Mouse (Mus musculus): ENCODE data around the gene Afmid. TPM values are rescaled to one million over a fixed set of nuclear protein-coding genes. Genes with fewer than 3 reads are reported as not detected.

Afmid gene
- polyA plus RNA-seq, 1 experiment: 19.2 TPM

DNA sequence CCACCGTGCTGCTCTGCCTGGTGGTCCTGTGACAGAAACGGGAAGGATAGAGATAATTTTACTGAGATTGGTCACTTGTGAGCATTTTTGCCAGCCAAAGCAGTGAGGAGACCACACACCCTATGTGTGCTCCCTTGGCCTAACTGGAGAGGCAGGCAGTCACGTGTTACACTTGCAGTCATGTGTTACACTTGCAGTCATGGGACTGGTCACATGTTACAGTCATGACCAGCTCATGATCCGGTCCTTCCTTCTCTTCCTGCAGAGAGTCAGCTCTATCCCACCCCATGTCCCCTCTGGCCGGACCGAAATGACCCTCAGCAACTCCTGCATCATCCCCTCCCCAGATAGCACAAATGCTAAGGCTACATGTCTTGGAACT is 55.2 kb downstream of the Afmid start:
- Histone ChIP-seq H3K27me3 (ENCODE audit: control insufficient read depth, insufficient read depth, low read length) (no peaks in the 10 kb centered on the region), H3K4me3 (ENCODE audit: extremely low read depth, insufficient read depth, insufficient read length) (no peak overlapping the region), H3K36me3 (ENCODE audit: control insufficient read depth, insufficient read depth, low read length) (no peaks in the 10 kb centered on the region), H3K4me1 (ENCODE audit: control insufficient read depth, insufficient read depth, insufficient read length) (peaks cover 46% of the 10 kb centered on the region; the same call in 1 of the 2 replicates), H3K27ac (ENCODE audit: insufficient read depth, low read length) (peak overlapping the region; percentile 41; the same call in 1 of the 2 replicates)
- DNase-seq (ENCODE audit: low read depth in 1 of 2, low spot score in 2 of 2): no peak
- no peak for TF ChIP-seq POLR2A (IDR thresholded peaks at IDR 0.05; ENCODE audit: low read depth, low read length)
- no peak for TF ChIP-seq CTCF (IDR thresholded peaks at IDR 0.05; ENCODE audit: extremely low read depth, insufficient read depth, insufficient read length, insufficient replicate concordance)
- 79% methylated on average over 6 of the region's 6 CpGs for WGBS

GRCm38 (mm10) chr11:117881787-117882186 is 56.1 kb downstream of the Afmid start:
- WGBS: 9% methylated on average over 8 of the region's 8 CpGs
- Histone ChIP-seq H3K27me3 (ENCODE audit: control insufficient read depth, insufficient read depth, low read length) (no peaks in the 10 kb centered on the region), H3K4me3 (ENCODE audit: extremely low read depth, insufficient read depth, insufficient read length) (no peak overlapping the region), H3K27ac (ENCODE audit: insufficient read depth, low read length) (peak overlapping the region; percentile 41; the same call in 1 of the 2 replicates), H3K36me3 (ENCODE audit: control insufficient read depth, insufficient read depth, low read length) (no peaks in the 10 kb centered on the region), H3K4me1 (ENCODE audit: control insufficient read depth, insufficient read depth, insufficient read length) (peaks cover 46% of the 10 kb centered on the region; the same call in 1 of the 2 replicates)
- no peak for DNase-seq (ENCODE audit: low read depth in 1 of 2, low spot score in 2 of 2)
- TF ChIP-seq POLR2A (IDR thresholded peaks at IDR 0.05; ENCODE audit: low read depth, low read length) (no peak), CTCF (IDR thresholded peaks at IDR 0.05; ENCODE audit: extremely low read depth, insufficient read depth, insufficient read length, insufficient replicate concordance) (no peak)

- 100% methylated on average over 1 of the region's 1 CpGs for WGBS
- no peak overlapping the region for H3K4me3 ChIP-seq (ENCODE audit: extremely low read depth, insufficient read depth, insufficient read length)
- peaks cover 46% of the 10 kb centered on the region; the same call in 1 of the 2 replicates for H3K4me1 ChIP-seq (ENCODE audit: control insufficient read depth, insufficient read depth, insufficient read length)
- no peak overlapping the region for H3K27ac ChIP-seq (ENCODE audit: insufficient read depth, low read length)
- no peak for TF ChIP-seq CTCF (IDR thresholded peaks at IDR 0.05; ENCODE audit: extremely low read depth, insufficient read depth, insufficient read length, insufficient replicate concordance)
- TF ChIP-seq POLR2A (IDR thresholded peaks at IDR 0.05; ENCODE audit: low read depth, low read length): no peak
- no peaks in the 10 kb centered on the region for H3K27me3 ChIP-seq (ENCODE audit: control insufficient read depth, insufficient read depth, low read length)
- no peak for DNase-seq (ENCODE audit: low read depth in 1 of 2, low spot score in 2 of 2)
- no peaks in the 10 kb centered on the region for H3K36me3 ChIP-seq (ENCODE audit: control insufficient read depth, insufficient read depth, low read length)
These were observed 56.5 kb downstream of the Afmid start for GRCm38 (mm10) chr11:117882208-117882607.

- Histone ChIP-seq H3K27me3 (ENCODE audit: control insufficient read depth, insufficient read depth, low read length) (no peaks in the 10 kb centered on the region), H3K4me1 (ENCODE audit: control insufficient read depth, insufficient read depth, insufficient read length) (peaks cover 21% of the 10 kb centered on the region; the same call in 1 of the 2 replicates), H3K36me3 (ENCODE audit: control insufficient read depth, insufficient read depth, low read length) (no peaks in the 10 kb centered on the region), H3K27ac (ENCODE audit: insufficient read depth, low read length) (no peak overlapping the region), H3K4me3 (ENCODE audit: extremely low read depth, insufficient read depth, insufficient read length) (no peak overlapping the region)
- WGBS: 26% methylated on average over 5 of the region's 5 CpGs
- no peak for TF ChIP-seq CTCF (IDR thresholded peaks at IDR 0.05; ENCODE audit: extremely low read depth, insufficient read depth, insufficient read length, insufficient replicate concordance)
- TF ChIP-seq POLR2A (IDR thresholded peaks at IDR 0.05; ENCODE audit: low read depth, low read length): no peak
- no peak for DNase-seq (ENCODE audit: low read depth in 1 of 2, low spot score in 2 of 2)
These were observed 60.3 kb downstream of the Afmid start for GRCm38 (mm10) chr11:117886000-117886399.

DNA sequence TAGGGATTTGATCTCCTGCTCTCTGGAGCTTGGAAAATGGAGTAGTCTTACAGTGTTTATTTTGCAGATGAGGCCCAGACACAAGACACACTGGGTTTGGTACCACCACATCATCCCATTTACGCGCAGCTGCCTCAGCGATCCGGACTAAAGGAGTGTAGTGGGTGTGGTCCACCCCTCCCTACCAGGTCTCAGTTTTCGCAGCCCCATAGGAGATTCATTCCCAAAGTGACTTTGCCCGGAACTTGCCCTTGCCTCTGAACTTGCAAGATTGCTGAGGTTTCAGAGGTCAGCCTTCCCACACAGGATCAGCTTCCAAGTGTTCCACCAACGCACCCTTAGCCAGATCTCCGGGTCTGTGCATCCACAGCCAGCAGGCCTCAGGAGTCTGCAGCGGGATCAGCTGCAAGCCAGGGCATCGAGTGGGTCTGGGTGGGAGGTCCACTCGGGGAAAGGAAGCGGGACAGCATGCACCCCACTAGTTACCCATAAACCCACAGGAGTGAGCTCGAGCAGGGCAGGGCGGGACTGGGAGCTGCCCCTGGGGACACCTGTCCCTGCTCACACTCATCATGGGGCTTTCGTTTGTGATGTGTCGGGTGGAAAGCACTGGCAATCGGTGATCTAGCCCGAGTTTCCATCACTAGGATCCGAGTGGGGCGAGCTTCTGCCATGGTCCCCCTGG is 62.6 kb downstream of the Afmid start:
- no peak for DNase-seq (ENCODE audit: low read depth in 1 of 2, low spot score in 2 of 2)
- no peaks in the 10 kb centered on the region for H3K36me3 ChIP-seq (ENCODE audit: control insufficient read depth, insufficient read depth, low read length)

GRCm38 (mm10) chr11:117888853-117889822 is 63.4 kb downstream of the Afmid start:
- no peak overlapping the region for H3K4me3 ChIP-seq (ENCODE audit: extremely low read depth, insufficient read depth, insufficient read length)
- 75% methylated on average over 33 of the region's 33 CpGs for WGBS
- DNase-seq (ENCODE audit: low read depth in 1 of 2, low spot score in 2 of 2): no peak
- H3K27me3 ChIP-seq (ENCODE audit: control insufficient read depth, insufficient read depth, low read length): no peaks in the 10 kb centered on the region; the same call in 1 of the 2 replicates
- no peak overlapping the region for H3K27ac ChIP-seq (ENCODE audit: insufficient read depth, low read length)
- TF ChIP-seq CTCF (IDR thresholded peaks at IDR 0.05; ENCODE audit: extremely low read depth, insufficient read depth, insufficient read length, insufficient replicate concordance) (no peak), POLR2A (IDR thresholded peaks at IDR 0.05; ENCODE audit: low read depth, low read length) (no peak)
- H3K4me1 ChIP-seq (ENCODE audit: control insufficient read depth, insufficient read depth, insufficient read length): peaks cover 4% of the 10 kb centered on the region; the same call in 1 of the 2 replicates
- no peaks in the 10 kb centered on the region for H3K36me3 ChIP-seq (ENCODE audit: control insufficient read depth, insufficient read depth, low read length)

More for the DNA sequence above, 62.6 kb downstream of the Afmid start:
- 89% methylated on average over 20 of the region's 20 CpGs for WGBS
- Histone ChIP-seq H3K27ac (ENCODE audit: insufficient read depth, low read length) (no peak overlapping the region), H3K4me3 (ENCODE audit: extremely low read depth, insufficient read depth, insufficient read length) (no peak overlapping the region), H3K27me3 (ENCODE audit: control insufficient read depth, insufficient read depth, low read length) (no peaks in the 10 kb centered on the region; the same call in 1 of the 2 replicates), H3K4me1 (ENCODE audit: control insufficient read depth, insufficient read depth, insufficient read length) (peaks cover 4% of the 10 kb centered on the region; the same call in 1 of the 2 replicates)
- TF ChIP-seq CTCF (IDR thresholded peaks at IDR 0.05; ENCODE audit: extremely low read depth, insufficient read depth, insufficient read length, insufficient replicate concordance) (no peak), POLR2A (IDR thresholded peaks at IDR 0.05; ENCODE audit: low read depth, low read length) (no peak)

Other genes starting within 250 kb of the Afmid start
- gene Tnrc6c, start 171.6 kb upstream of the Afmid start, polyA plus RNA-seq (2012; rRNA removed): 22.7 and 29.1 TPM in 2 replicates
- 90.1 and 127 TPM in 2 replicates for gene Tmc8, start 43.8 kb upstream of the Afmid start, polyA plus RNA-seq (2012; rRNA removed)
- gene Tmc6, start 43.7 kb upstream of the Afmid start, polyA plus RNA-seq (2012; rRNA removed): 119 and 136 TPM in 2 replicates
- 7.6 and 7.9 TPM in 2 replicates for gene 6030468B19Rik, start 28.3 kb upstream of the Afmid start, polyA plus RNA-seq (2012; rRNA removed)
- 0.25 TPM in 1 of 2 replicates, not detected in the other for gene Gm20708, start 16.3 kb upstream of the Afmid start, polyA plus RNA-seq (2012; rRNA removed)
- gene Syngr2, start 16.3 kb upstream of the Afmid start, polyA plus RNA-seq (2012; rRNA removed): 188 and 245 TPM in 2 replicates
- gene Tk1, start 168 bp downstream of the Afmid start, polyA plus RNA-seq (2012; rRNA removed): 61.6 and 68.4 TPM in 2 replicates
- 11.6 and 14.1 TPM in 2 replicates for gene Birc5, start 23.3 kb downstream of the Afmid start, polyA plus RNA-seq (2012; rRNA removed)
- gene Tmem235, start 34.8 kb downstream of the Afmid start, polyA plus RNA-seq (2012; rRNA removed): not detected in 2 replicates
- 15.4 and 16.2 TPM in 2 replicates for gene Tha1, start 47.6 kb downstream of the Afmid start, polyA plus RNA-seq (2012; rRNA removed)
- 22.0 and 31.0 TPM in 2 replicates for gene Socs3, start 144.1 kb downstream of the Afmid start, polyA plus RNA-seq (2012; rRNA removed)
- gene Pgs1, start 160.4 kb downstream of the Afmid start, polyA plus RNA-seq (2012; rRNA removed): 35.6 and 43.7 TPM in 2 replicates